Mouse (Mus musculus) layer of hippocampus, adult 2 months (tissue): ENCODE data around the gene Olfr1277. TPM values are rescaled to one million over a fixed set of nuclear protein-coding genes. Genes with fewer than 3 reads are reported as not detected.

Source experiments
- DNase-seq, 2 experiments: peaks; one replicate each; pipeline ENCODE4 v3.0.0; 2022; ENCODE audit warnings: low spot score in 2 of 2
- H3K27ac ChIP-seq: fragments of 200-600 bp; 2 replicates; pipeline ENCODE4 v1.8.1; 2022
- H3K4me3 ChIP-seq: fragments of 200-600 bp; 2 replicates; pipeline ENCODE4 v1.8.1; 2022; ENCODE audit warnings: mild to moderate bottlenecking
- CTCF ChIP-seq: fragments of 200-600 bp; conservative IDR thresholded peaks from 2 replicates; pipeline ENCODE4 v1.8.1; 2022; ENCODE audit warnings: antibody characterized with exemption, mild to moderate bottlenecking, moderate library complexity
- long read RNA-seq, 2 experiments: library from polyadenylated mRNA; stranded (forward); transcript quantifications; one replicate each; pipeline ENCODE4 v2.0.0; 2021; ENCODE audit warnings: borderline mapping rate in 2 of 2
- total RNA-seq, 2 experiments: library from RNA; stranded (reverse); gene quantifications; 2 replicates each; pipeline ENCODE4 v1.2.3; 2021

The Olfr1277 gene
- total RNA-seq = not detected
- long read RNA-seq, experiment 1 = 0 reads
- long read RNA-seq, experiment 2 = 0 reads

- H3K4me3 ChIP-seq = no peak within 1 kb of the TSS
- no peak within 1 kb of the TSS for H3K27ac ChIP-seq
- DNase-seq = no peak
- TF ChIP-seq CTCF = no peak
Observed at GRCm38 (mm10) chr2:111274006-111274405, at the start of gene Olfr1277. Olfr1277 (minus strand) TSS chr2:111274106.

GRCm38 (mm10) chr2:111313717-111314116, 39.8 kb upstream of the Olfr1277 start, which contains the start of gene Olfr1280:
Olfr1280 (plus strand) TSS chr2:111314017.
- no peak for DNase-seq
- H3K4me3 ChIP-seq = no peak within 1 kb of the TSS
- H3K27ac ChIP-seq = no peak within 1 kb of the TSS
- TF ChIP-seq CTCF = no peak

GRCm38 (mm10) chr2:111300374-111300773, 26.5 kb upstream of the Olfr1277 start, which contains the start of gene Olfr1279:
Olfr1279 (plus strand) TSS chr2:111300635.
- no peak for DNase-seq
- TF ChIP-seq CTCF = no peak
- no peak within 1 kb of the TSS for H3K4me3 ChIP-seq
- no peak within 1 kb of the TSS for H3K27ac ChIP-seq

GRCm38 (mm10) chr2:111298541-111298940, 24.6 kb upstream of the Olfr1277 start:
- TF ChIP-seq CTCF = no peak
- no peak for DNase-seq
- H3K27ac ChIP-seq = no peak overlapping the region
- no peak overlapping the region for H3K4me3 ChIP-seq

GRCm38 (mm10) chr2:111289836-111290235, 15.9 kb upstream of the Olfr1277 start, which contains the start of gene Olfr1278:
Olfr1278 (plus strand) TSS chr2:111290136.
- no peak for DNase-seq
- no peak within 1 kb of the TSS for H3K27ac ChIP-seq
- no peak for TF ChIP-seq CTCF

GRCm38 (mm10) chr2:111254216-111254615, 19.7 kb downstream of the Olfr1277 start, which contains the start of gene Olfr1276:
Olfr1276 (plus strand) TSS chr2:111254516.
- no peak for DNase-seq
- no peak for TF ChIP-seq CTCF
- Histone ChIP-seq H3K27ac (no peak within 1 kb of the TSS), H3K4me3 (no peak within 1 kb of the TSS)

More at GRCm38 (mm10) chr2:111289836-111290235, 15.9 kb upstream of the Olfr1277 start, which contains the start of gene Olfr1278:
- no peak within 1 kb of the TSS for H3K4me3 ChIP-seq

GRCm38 (mm10) chr2:111235186-111235585, 38.7 kb downstream of the Olfr1277 start, which contains the start of gene Olfr1275:
Olfr1275 (minus strand) TSS chr2:111235286.
- TF ChIP-seq CTCF = no peak
- Histone ChIP-seq H3K27ac (no peak within 1 kb of the TSS), H3K4me3 (no peak within 1 kb of the TSS)
- no peak for DNase-seq

- TF ChIP-seq CTCF = no peak
- Histone ChIP-seq H3K4me3 (no peak within 1 kb of the TSS), H3K27ac (no peak within 1 kb of the TSS)
- DNase-seq = no peak
Observed at GRCm38 (mm10) chr2:111229502-111229901, 44.4 kb downstream of the Olfr1277 start, which contains the start of gene 4930430A15Rik. 4930430A15Rik (minus strand) TSS chr2:111229602.

Other genes starting within 250 kb of the Olfr1277 start
- gene Gm13941, start 168.1 kb downstream of the Olfr1277 start, total RNA-seq = not detected
- not detected for gene Gm15130, start 121.2 kb downstream of the Olfr1277 start, total RNA-seq
- gene 4930430A15Rik, start 44.5 kb downstream of the Olfr1277 start, total RNA-seq = not detected
- not detected for gene Olfr1275, start 38.8 kb downstream of the Olfr1277 start, total RNA-seq
- gene Olfr1276, start 19.6 kb downstream of the Olfr1277 start, total RNA-seq = not detected
- not detected for gene Olfr1278, start 16.0 kb upstream of the Olfr1277 start, total RNA-seq
- not detected for gene Olfr1279, start 26.5 kb upstream of the Olfr1277 start, total RNA-seq
- not detected for gene Olfr1280, start 39.9 kb upstream of the Olfr1277 start, total RNA-seq
- not detected for gene Olfr1281, start 52.4 kb upstream of the Olfr1277 start, total RNA-seq
- not detected for gene Olfr1282, start 62.0 kb upstream of the Olfr1277 start, total RNA-seq
- gene Olfr1283, start 92.7 kb upstream of the Olfr1277 start, total RNA-seq = not detected
- not detected for gene Olfr1284, start 101.4 kb upstream of the Olfr1277 start, total RNA-seq
- not detected for gene Olfr1286, start 149.0 kb upstream of the Olfr1277 start, total RNA-seq
- gene Olfr1287, start 175.0 kb upstream of the Olfr1277 start, total RNA-seq = not detected
- not detected for gene Olfr1288, start 200.0 kb upstream of the Olfr1277 start, total RNA-seq
- not detected for gene Olfr1289, start 206.7 kb upstream of the Olfr1277 start, total RNA-seq
- not detected for gene Olfr1290, start 219.7 kb upstream of the Olfr1277 start, total RNA-seq
- gene Olfr1291-ps1, start 223.1 kb upstream of the Olfr1277 start, total RNA-seq = not detected